Mouse (Mus musculus) lung, embryonic 15.5 days (tissue): Measurements from ENCODE around the gene Gm8909. TPM values are rescaled to one million over a fixed set of nuclear protein-coding genes. Genes with fewer than 3 reads are reported as not detected.
"Not testable (repeated sequence)": the region's sequence is repeated elsewhere in the genome, so short reads cannot be mapped to it uniquely, and the experiment has no call there.

ENCODE experiments used
- ATAC-seq: fragments of 200-750 bp; cut with Nextera tagmentation; 2 replicates; pipeline ENCODE4 v1.8.0; 2017; ENCODE audit warnings: moderate number of reproducible peaks, borderline replicate concordance; ENCODE audit not compliant: low FRiP score, low TSS enrichment; ENCODE audit errors: extremely low read depth
- H3K27ac ChIP-seq: fragments of 300-500 bp; sonication (generic); 2 replicates; pipeline ENCODE4 v1.5.1; 2015; ENCODE audit warnings: moderate library complexity, mild to moderate bottlenecking, inconsistent platforms
- H3K27me3 ChIP-seq: fragments of 300-500 bp; sonication (generic); 2 replicates; pipeline ENCODE4 v1.6.1; 2015; ENCODE audit warnings: inconsistent platforms
- H3K36me3 ChIP-seq: fragments of 300-500 bp; sonication (generic); 2 replicates; pipeline ENCODE4 v1.6.1; 2015; ENCODE audit warnings: inconsistent platforms
- H3K4me1 ChIP-seq: fragments of 300-500 bp; sonication (generic); 2 replicates; pipeline ENCODE4 v1.6.1; 2015; ENCODE audit warnings: inconsistent platforms
- H3K4me2 ChIP-seq: fragments of 300-500 bp; sonication (generic); 2 replicates; pipeline ENCODE4 v1.6.1; 2015; ENCODE audit warnings: inconsistent platforms, mild to moderate bottlenecking, moderate library complexity
- H3K4me3 ChIP-seq: fragments of 300-500 bp; sonication (generic); 2 replicates; pipeline ENCODE4 v1.5.1; 2015; ENCODE audit warnings: mild to moderate bottlenecking, inconsistent platforms
- H3K9ac ChIP-seq: fragments of 300-500 bp; sonication (generic); 2 replicates; pipeline ENCODE4 v1.6.1; 2015; ENCODE audit warnings: inconsistent platforms
- H3K9me3 ChIP-seq: fragments of 300-500 bp; sonication (generic); 2 replicates; pipeline ENCODE4 v1.6.1; 2016; ENCODE audit warnings: inconsistent platforms
- WGBS: fragments of 180-500 bp; shearing (Covaris S2); methylation state at CpG from one replicate; pipeline ENCODE4 v1.1.7; 2015; 5-methylcytosine and 5-hydroxymethylcytosine counted together
- polyA plus RNA-seq: library from polyadenylated mRNA; unstranded; fragments of >200 nt; fragmentation: Nextera tagmentation; extraction: Ambion mirVana; gene quantifications from 2 replicates; pipeline ENCODE4 v1.2.1, GENCODE M21; 2015

Gm8909 gene
- polyA plus RNA-seq, 1 experiment from 2014 or later: 35.2 TPM

- Histone ChIP-seq H3K4me3 (no peak overlapping the region), H3K4me1 (no peaks in the 10 kb centered on the region), H3K9ac (no peak overlapping the region), H3K27ac (no peak overlapping the region), H3K4me2 (no peak overlapping the region), H3K9me3 (no peaks in the 10 kb centered on the region), H3K27me3 (peaks cover 13% of the 10 kb centered on the region; the same call in 1 of the 2 replicates), H3K36me3 (no peaks in the 10 kb centered on the region)
- ATAC-seq: no peak
- 30% methylated on average over 18 of the region's 18 CpGs for WGBS
These were observed 21.3 kb upstream of the Gm8909 start for GRCm38 (mm10) chr17:36189491-36190168.

DNA sequence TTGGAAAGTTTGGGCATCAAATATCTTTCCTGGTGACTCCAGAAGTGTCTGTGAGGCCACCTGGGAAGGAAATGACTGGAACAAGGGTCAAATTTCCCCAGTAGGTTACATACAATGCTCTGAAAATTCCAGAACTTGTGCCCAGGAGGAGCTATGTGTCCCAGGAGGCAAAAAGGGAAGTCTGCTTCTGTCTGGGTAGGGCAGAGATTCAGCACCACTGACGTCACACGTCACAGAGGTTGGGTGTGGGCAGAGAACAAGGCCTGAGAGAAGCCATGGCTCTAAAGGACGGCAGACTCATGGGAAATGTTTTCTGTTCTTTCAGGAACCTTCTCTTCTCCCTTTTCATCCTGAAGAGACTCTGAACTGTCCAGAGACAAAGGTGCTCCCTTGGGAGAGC is 19.2 kb upstream of the Gm8909 start:
- no peak for ATAC-seq
- no peak overlapping the region for H3K9ac ChIP-seq
- H3K36me3 ChIP-seq: no peaks in the 10 kb centered on the region
- H3K4me2 ChIP-seq: no peak overlapping the region
- H3K27ac ChIP-seq: no peak overlapping the region
- peaks cover 13% of the 10 kb centered on the region; the same call in 1 of the 2 replicates for H3K27me3 ChIP-seq
- H3K9me3 ChIP-seq: no peaks in the 10 kb centered on the region
- WGBS: 40% methylated on average over 3 of the region's 3 CpGs
- no peaks in the 10 kb centered on the region for H3K4me1 ChIP-seq
- no peak overlapping the region for H3K4me3 ChIP-seq

DNA sequence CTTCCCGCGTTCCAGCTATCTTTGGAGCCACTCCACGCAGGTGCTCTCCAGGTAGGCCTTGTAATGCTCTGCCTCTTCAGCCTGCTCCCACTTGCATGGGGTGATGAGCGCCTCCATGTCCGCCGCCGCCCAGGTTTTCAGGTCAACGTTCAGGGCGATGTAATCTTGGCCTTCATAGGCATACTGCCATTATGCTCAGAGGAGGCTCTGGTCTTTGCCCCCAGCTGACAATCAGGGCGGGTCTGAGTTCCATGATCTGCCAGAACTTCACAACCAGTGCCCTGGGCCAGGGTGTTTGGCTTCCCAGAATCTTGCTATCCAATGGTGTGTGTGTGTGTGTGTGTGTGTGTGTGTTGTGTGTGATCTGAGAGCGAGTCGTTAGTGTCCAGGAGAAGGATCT is 13.9 kb upstream of the Gm8909 start:
- 56% methylated on average over 12 of the region's 12 CpGs for WGBS

DNA sequence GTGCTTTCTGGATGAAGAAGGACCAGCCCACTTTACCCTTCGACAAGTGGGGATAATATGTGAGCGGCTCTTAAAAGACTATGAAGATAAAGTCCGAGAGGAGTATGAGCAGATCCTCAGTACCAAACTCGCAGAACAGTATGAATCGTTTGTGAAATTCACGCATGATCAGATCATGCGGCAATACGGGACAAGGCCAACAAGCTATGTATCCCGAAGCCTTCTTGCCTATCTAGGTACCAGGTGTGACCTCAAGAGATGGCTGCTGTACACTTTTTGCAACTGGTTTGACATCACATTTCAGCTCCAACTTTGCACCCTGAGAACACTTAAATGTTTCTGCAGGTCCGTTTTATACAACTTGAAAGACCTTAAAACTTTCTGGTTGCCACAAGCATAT is 11.1 kb upstream of the Gm8909 start:
- peak overlapping the region; percentile 40 for H3K4me3 ChIP-seq
- not testable (repeated sequence) for H3K9me3 ChIP-seq, H3K36me3 ChIP-seq, ATAC-seq, H3K4me1 ChIP-seq, H3K27me3 ChIP-seq
- peak overlapping the region; percentile 74 for H3K27ac ChIP-seq
- H3K9ac ChIP-seq: peak overlapping the region; percentile 27; the same call in 1 of the 2 replicates
- H3K4me2 ChIP-seq: peak overlapping the region; percentile 66
- 10% methylated on average over 10 of the region's 10 CpGs for WGBS

More for the DNA sequence above, 13.9 kb upstream of the Gm8909 start:
- Histone ChIP-seq H3K36me3 (no peaks in the 10 kb centered on the region), H3K27me3 (peaks cover 5% of the 10 kb centered on the region), H3K4me3 (no peak overlapping the region), H3K4me2 (no peak overlapping the region), H3K9me3 (no peaks in the 10 kb centered on the region), H3K27ac (no peak overlapping the region), H3K4me1 (no peaks in the 10 kb centered on the region), H3K9ac (no peak overlapping the region)
- ATAC-seq: no peak

DNA sequence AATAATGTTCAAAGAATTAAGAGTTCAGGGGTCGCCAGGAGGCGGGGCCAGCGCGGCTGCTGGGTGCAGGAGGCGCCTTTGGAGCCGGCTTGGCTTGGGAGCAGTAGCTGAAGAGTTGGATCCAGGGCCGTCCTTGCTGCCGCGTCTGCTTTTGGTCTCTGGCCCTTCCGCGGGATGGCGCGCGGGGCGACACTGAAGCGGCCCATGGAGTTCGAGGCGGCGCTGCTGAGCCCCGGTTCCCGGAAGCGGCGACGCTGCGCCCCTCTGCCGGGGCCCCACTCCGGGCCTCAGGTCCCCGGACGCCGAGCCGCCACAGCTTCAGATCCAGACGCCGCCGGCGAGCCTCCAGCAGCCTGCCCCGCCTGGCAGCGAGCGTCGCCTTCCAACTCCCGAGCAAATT is 10.6 kb upstream of the Gm8909 start:
- H3K36me3 ChIP-seq, H3K27me3 ChIP-seq, H3K4me1 ChIP-seq, H3K9me3 ChIP-seq: not testable (repeated sequence)
- ATAC-seq: peak; percentile 67; the same call in 1 of the 2 replicates
- WGBS: under 1% methylated on average over 40 of the region's 40 CpGs
- Histone ChIP-seq H3K9ac (peak overlapping the region; percentile 27), H3K4me2 (peak overlapping the region; percentile 66), H3K4me3 (peak overlapping the region; percentile 40), H3K27ac (peak overlapping the region; percentile 74)

GRCm38 (mm10) chr17:36176132-36176531 is 7.8 kb upstream of the Gm8909 start:
- WGBS: no CpG with 5 or more reads among the region's 2 CpGs
- H3K36me3 ChIP-seq, H3K27ac ChIP-seq, H3K4me3 ChIP-seq, H3K4me2 ChIP-seq, H3K9ac ChIP-seq, H3K9me3 ChIP-seq, H3K27me3 ChIP-seq, ATAC-seq, H3K4me1 ChIP-seq: not testable (repeated sequence)

DNA sequence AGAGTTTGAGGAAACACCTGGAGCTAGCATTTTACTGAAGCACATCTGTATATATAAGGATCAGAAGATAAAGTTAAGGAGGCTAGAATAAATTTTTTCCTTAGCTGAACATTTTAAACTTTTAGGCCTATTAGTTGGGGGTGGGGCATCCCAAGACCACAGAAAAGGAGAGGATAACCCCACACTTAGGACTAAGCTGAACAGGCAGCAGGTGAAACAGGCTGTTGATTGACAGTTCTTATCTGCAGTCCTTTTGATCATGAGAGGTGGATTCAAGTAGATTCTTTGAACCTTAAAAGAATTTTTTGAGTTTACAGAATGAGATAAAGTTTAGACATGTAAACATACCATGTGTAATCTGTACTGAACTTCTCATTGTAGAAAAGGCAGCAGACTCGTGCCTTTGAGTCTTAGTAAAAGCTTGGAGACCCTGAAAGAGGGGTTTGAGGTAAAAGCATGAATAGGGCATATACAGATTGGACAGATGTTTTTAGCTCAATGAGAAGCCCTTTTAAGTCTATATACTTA is 2.0 kb upstream of the Gm8909 start:
- Histone ChIP-seq H3K9ac (no peak overlapping the region), H3K9me3 (no peaks in the 10 kb centered on the region), H3K4me3 (no peak overlapping the region), H3K4me1 (no peaks in the 10 kb centered on the region), H3K27me3 (peaks cover 45% of the 10 kb centered on the region), H3K4me2 (no peak overlapping the region; the same call in 1 of the 2 replicates), H3K27ac (0 out of 2 replicates have a peak overlapping the region, but pooled peaks have one; percentile 77), H3K36me3 (no peaks in the 10 kb centered on the region)
- 11% methylated on average over 1 of the region's 1 CpGs for WGBS
- ATAC-seq: peak; percentile 41; the same call in 1 of the 2 replicates

GRCm38 (mm10) chr17:36169753-36170152 is 1.4 kb upstream of the Gm8909 start:
- peak overlapping the region; percentile 34; the same call in 1 of the 2 replicates for H3K4me2 ChIP-seq
- H3K4me3 ChIP-seq: 0 out of 2 replicates have a peak overlapping the region, but pooled peaks have one; percentile 12
- ATAC-seq: no peak
- H3K9me3 ChIP-seq: no peaks in the 10 kb centered on the region
- H3K9ac ChIP-seq: no peak overlapping the region
- H3K4me1 ChIP-seq: no peaks in the 10 kb centered on the region
- peaks cover 51% of the 10 kb centered on the region for H3K27me3 ChIP-seq
- no peaks in the 10 kb centered on the region for H3K36me3 ChIP-seq
- H3K27ac ChIP-seq: peak overlapping the region; percentile 77

GRCm38 (mm10) chr17:36169094-36169493 is 757 bp upstream of the Gm8909 start:
- peak; percentile 55; the same call in 1 of the 2 replicates for ATAC-seq
- 33% methylated on average over 1 of the region's 1 CpGs for WGBS

DNA sequence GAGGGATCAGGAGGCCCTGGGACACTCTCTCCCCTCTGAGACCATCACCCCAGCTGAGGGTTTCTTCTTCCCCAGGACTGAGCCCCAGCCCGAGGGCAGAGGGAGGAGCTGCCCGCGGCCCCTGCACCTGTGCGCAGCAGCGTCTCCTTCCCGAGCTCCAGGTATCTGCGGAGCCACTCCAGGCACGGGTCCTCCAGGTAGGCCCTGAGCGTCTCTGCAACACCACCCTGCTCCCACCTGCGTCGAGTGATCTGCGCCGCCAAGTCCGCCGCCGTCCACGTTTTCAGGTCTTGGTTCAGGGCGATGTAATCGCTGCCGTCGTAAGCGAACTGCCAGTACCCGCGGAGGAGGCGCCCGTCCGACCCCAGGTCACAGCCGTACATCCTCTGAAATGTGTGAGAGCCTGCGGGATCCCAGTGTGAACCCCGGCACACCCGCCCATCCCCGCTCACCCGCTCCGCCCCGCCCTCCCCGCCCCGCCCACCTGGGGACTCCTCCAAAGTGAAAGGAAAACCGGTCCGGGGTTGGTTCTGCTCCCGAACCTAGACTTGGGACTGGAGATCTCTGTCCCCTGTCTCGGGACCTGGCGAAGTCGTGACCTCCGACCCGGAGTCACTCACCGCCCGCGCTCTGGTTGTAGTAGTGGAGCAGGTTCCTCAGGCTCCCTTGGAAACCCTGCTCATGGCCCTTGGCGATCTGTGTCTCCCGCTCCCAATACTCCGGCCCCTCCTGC is 865 bp downstream of the Gm8909 start:
- Histone ChIP-seq H3K9me3 (no peaks in the 10 kb centered on the region), H3K4me1 (no peaks in the 10 kb centered on the region), H3K9ac (peak overlapping the region; percentile 51), H3K4me3 (peak overlapping the region; percentile 51), H3K27me3 (peaks cover 70% of the 10 kb centered on the region), H3K36me3 (no peaks in the 10 kb centered on the region), H3K4me2 (peak overlapping the region; percentile 54), H3K27ac (peak overlapping the region; percentile 80)
- 1% methylated on average over 49 of the region's 51 CpGs for WGBS
- ATAC-seq: peak; percentile 69; the same call in 1 of the 2 replicates

More at GRCm38 (mm10) chr17:36169094-36169493, 757 bp upstream of the Gm8909 start:
- H3K27ac ChIP-seq: peak overlapping the region; percentile 77
- peak overlapping the region; percentile 34; the same call in 1 of the 2 replicates for H3K4me2 ChIP-seq
- H3K36me3 ChIP-seq, H3K9me3 ChIP-seq, H3K4me1 ChIP-seq, H3K9ac ChIP-seq: not testable (repeated sequence)
- peaks cover 58% of the 10 kb centered on the region for H3K27me3 ChIP-seq
- H3K4me3 ChIP-seq: peak overlapping the region; percentile 12; the same call in 1 of the 2 replicates

DNA sequence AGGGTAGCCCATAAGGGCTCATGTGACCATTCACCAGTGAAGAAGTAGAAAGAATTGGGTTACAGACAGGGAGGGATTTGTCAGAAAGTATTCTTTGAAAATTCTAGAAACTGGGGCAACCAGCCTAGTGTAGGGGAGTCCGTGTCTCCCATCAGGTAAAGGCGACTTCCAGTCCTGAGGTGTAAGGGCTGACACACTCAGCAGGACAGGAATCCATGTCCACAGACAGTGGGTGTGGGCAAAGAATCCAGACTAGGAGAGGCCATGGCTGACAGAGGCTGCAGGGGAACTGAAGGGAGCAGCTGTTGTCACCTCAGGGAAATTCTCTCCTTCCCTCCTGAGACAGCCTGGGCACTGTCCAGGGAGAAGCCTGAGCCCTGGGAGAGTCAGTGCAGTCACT is 1.4 kb downstream of the Gm8909 start:
- H3K27ac ChIP-seq: peak overlapping the region; percentile 80; the same call in 1 of the 2 replicates
- H3K9me3 ChIP-seq, ATAC-seq, H3K36me3 ChIP-seq, H3K4me1 ChIP-seq, H3K9ac ChIP-seq: not testable (repeated sequence)
- H3K4me3 ChIP-seq: peak overlapping the region; percentile 51
- 13% methylated on average over 2 of the region's 2 CpGs for WGBS
- peak overlapping the region; percentile 54 for H3K4me2 ChIP-seq
- peaks cover 76% of the 10 kb centered on the region for H3K27me3 ChIP-seq
